Mouse (Mus musculus): ENCODE results near the gene Ube2q2. TPM values are rescaled to one million over a fixed set of nuclear protein-coding genes. Genes with fewer than 3 reads are reported as not detected.

Gene Ube2q2
- polyA plus RNA-seq, 1 experiment, result 72.4 TPM

- peak overlapping the region; percentile 10; the same call in 1 of the 2 replicates for H3K27ac ChIP-seq (ENCODE audit: insufficient read depth, low read length)
- peaks cover 1% of the 10 kb centered on the region for H3K4me1 ChIP-seq (ENCODE audit: control insufficient read depth, insufficient read depth, low read length)
- no peak for TF ChIP-seq CTCF (IDR thresholded peaks at IDR 0.05; ENCODE audit: low read depth, low read length)
- no peak for TF ChIP-seq POLR2A (IDR thresholded peaks at IDR 0.05; ENCODE audit: insufficient read depth, low read length)
- no peak for TF ChIP-seq EP300 (IDR thresholded peaks at IDR 0.05; ENCODE audit: insufficient read depth, low read depth, low read length)
- no peak overlapping the region for H3K9ac ChIP-seq (ENCODE audit: low read depth, poor library complexity, severe bottlenecking)
- no peaks in the 10 kb centered on the region for H3K36me3 ChIP-seq (ENCODE audit: control insufficient read depth, insufficient read depth, low read length, poor library complexity, severe bottlenecking)
- no peak overlapping the region for H3K4me3 ChIP-seq (ENCODE audit: low read depth, low read length)
- no peaks in the 10 kb centered on the region for H3K27me3 ChIP-seq (ENCODE audit: control insufficient read depth, insufficient read depth, low read length, poor library complexity, severe bottlenecking)
- no peaks in the 10 kb centered on the region for H3K9me3 ChIP-seq (replicated peaks; ENCODE audit: control insufficient read depth, insufficient read depth, low read length, poor library complexity, severe bottlenecking)
Observed at GRCm38 (mm10) chr9:55114752-55115151, 33.9 kb upstream of the Ube2q2 start.

GRCm38 (mm10) chr9:55117293-55118055 lies 31.2 kb upstream of the Ube2q2 start:
- H3K4me1 ChIP-seq (ENCODE audit: control insufficient read depth, insufficient read depth, low read length), result peaks cover 1% of the 10 kb centered on the region
- H3K27ac ChIP-seq (ENCODE audit: insufficient read depth, low read length), result no peak overlapping the region
- no peaks in the 10 kb centered on the region for H3K36me3 ChIP-seq (ENCODE audit: control insufficient read depth, insufficient read depth, low read length, poor library complexity, severe bottlenecking)
- no peaks in the 10 kb centered on the region for H3K9me3 ChIP-seq (replicated peaks; ENCODE audit: control insufficient read depth, insufficient read depth, low read length, poor library complexity, severe bottlenecking)
- H3K9ac ChIP-seq (ENCODE audit: low read depth, poor library complexity, severe bottlenecking), result no peak overlapping the region
- TF ChIP-seq POLR2A (IDR thresholded peaks at IDR 0.05; ENCODE audit: insufficient read depth, low read length) (no peak), CTCF (IDR thresholded peaks at IDR 0.05; ENCODE audit: low read depth, low read length) (no peak), EP300 (IDR thresholded peaks at IDR 0.05; ENCODE audit: insufficient read depth, low read depth, low read length) (no peak)
- H3K27me3 ChIP-seq (ENCODE audit: control insufficient read depth, insufficient read depth, low read length, poor library complexity, severe bottlenecking), result no peaks in the 10 kb centered on the region
- H3K4me3 ChIP-seq (ENCODE audit: low read depth, low read length), result no peak overlapping the region

- Histone ChIP-seq H3K4me1 (ENCODE audit: control insufficient read depth, insufficient read depth, low read length) (no peaks in the 10 kb centered on the region), H3K9ac (ENCODE audit: low read depth, poor library complexity, severe bottlenecking) (no peak overlapping the region), H3K27ac (ENCODE audit: insufficient read depth, low read length) (no peak overlapping the region), H3K27me3 (ENCODE audit: control insufficient read depth, insufficient read depth, low read length, poor library complexity, severe bottlenecking) (no peaks in the 10 kb centered on the region), H3K36me3 (ENCODE audit: control insufficient read depth, insufficient read depth, low read length, poor library complexity, severe bottlenecking) (no peaks in the 10 kb centered on the region), H3K4me3 (ENCODE audit: low read depth, low read length) (no peak overlapping the region), H3K9me3 (replicated peaks; ENCODE audit: control insufficient read depth, insufficient read depth, low read length, poor library complexity, severe bottlenecking) (no peaks in the 10 kb centered on the region)
- TF ChIP-seq EP300 (IDR thresholded peaks at IDR 0.05; ENCODE audit: insufficient read depth, low read depth, low read length), result no peak
- TF ChIP-seq CTCF (IDR thresholded peaks at IDR 0.05; ENCODE audit: low read depth, low read length), result no peak
- TF ChIP-seq POLR2A (IDR thresholded peaks at IDR 0.05; ENCODE audit: insufficient read depth, low read length), result no peak
Observed at GRCm38 (mm10) chr9:55122586-55122985, 26.1 kb upstream of the Ube2q2 start.

GRCm38 (mm10) chr9:55125735-55126134 lies 22.9 kb upstream of the Ube2q2 start:
- H3K27ac ChIP-seq (ENCODE audit: insufficient read depth, low read length), result no peak overlapping the region
- H3K9ac ChIP-seq (ENCODE audit: low read depth, poor library complexity, severe bottlenecking), result no peak overlapping the region
- no peak overlapping the region for H3K4me3 ChIP-seq (ENCODE audit: low read depth, low read length)
- no peaks in the 10 kb centered on the region for H3K4me1 ChIP-seq (ENCODE audit: control insufficient read depth, insufficient read depth, low read length)
- H3K9me3 ChIP-seq (replicated peaks; ENCODE audit: control insufficient read depth, insufficient read depth, low read length, poor library complexity, severe bottlenecking), result no peaks in the 10 kb centered on the region
- TF ChIP-seq CTCF (IDR thresholded peaks at IDR 0.05; ENCODE audit: low read depth, low read length) (no peak), POLR2A (IDR thresholded peaks at IDR 0.05; ENCODE audit: insufficient read depth, low read length) (no peak), EP300 (IDR thresholded peaks at IDR 0.05; ENCODE audit: insufficient read depth, low read depth, low read length) (no peak)
- no peaks in the 10 kb centered on the region for H3K36me3 ChIP-seq (ENCODE audit: control insufficient read depth, insufficient read depth, low read length, poor library complexity, severe bottlenecking)
- H3K27me3 ChIP-seq (ENCODE audit: control insufficient read depth, insufficient read depth, low read length, poor library complexity, severe bottlenecking), result no peaks in the 10 kb centered on the region

- no peak overlapping the region for H3K27ac ChIP-seq (ENCODE audit: insufficient read depth, low read length)
Observed at GRCm38 (mm10) chr9:55126295-55126694, 22.4 kb upstream of the Ube2q2 start.

GRCm38 (mm10) chr9:55131851-55132250 lies 16.8 kb upstream of the Ube2q2 start:
- Histone ChIP-seq H3K4me1 (ENCODE audit: control insufficient read depth, insufficient read depth, low read length) (peaks cover 5% of the 10 kb centered on the region), H3K4me3 (ENCODE audit: low read depth, low read length) (no peak overlapping the region), H3K36me3 (ENCODE audit: control insufficient read depth, insufficient read depth, low read length, poor library complexity, severe bottlenecking) (no peaks in the 10 kb centered on the region), H3K9ac (ENCODE audit: low read depth, poor library complexity, severe bottlenecking) (no peak overlapping the region), H3K27ac (ENCODE audit: insufficient read depth, low read length) (no peak overlapping the region), H3K9me3 (replicated peaks; ENCODE audit: control insufficient read depth, insufficient read depth, low read length, poor library complexity, severe bottlenecking) (no peaks in the 10 kb centered on the region), H3K27me3 (ENCODE audit: control insufficient read depth, insufficient read depth, low read length, poor library complexity, severe bottlenecking) (no peaks in the 10 kb centered on the region)
- TF ChIP-seq CTCF (IDR thresholded peaks at IDR 0.05; ENCODE audit: low read depth, low read length) (no peak), POLR2A (IDR thresholded peaks at IDR 0.05; ENCODE audit: insufficient read depth, low read length) (no peak), EP300 (IDR thresholded peaks at IDR 0.05; ENCODE audit: insufficient read depth, low read depth, low read length) (no peak)

More at GRCm38 (mm10) chr9:55126295-55126694, 22.4 kb upstream of the Ube2q2 start:
- Histone ChIP-seq H3K9me3 (replicated peaks; ENCODE audit: control insufficient read depth, insufficient read depth, low read length, poor library complexity, severe bottlenecking) (no peaks in the 10 kb centered on the region), H3K4me1 (ENCODE audit: control insufficient read depth, insufficient read depth, low read length) (no peaks in the 10 kb centered on the region), H3K4me3 (ENCODE audit: low read depth, low read length) (no peak overlapping the region), H3K27me3 (ENCODE audit: control insufficient read depth, insufficient read depth, low read length, poor library complexity, severe bottlenecking) (no peaks in the 10 kb centered on the region), H3K36me3 (ENCODE audit: control insufficient read depth, insufficient read depth, low read length, poor library complexity, severe bottlenecking) (no peaks in the 10 kb centered on the region), H3K9ac (ENCODE audit: low read depth, poor library complexity, severe bottlenecking) (no peak overlapping the region)
- no peak for TF ChIP-seq CTCF (IDR thresholded peaks at IDR 0.05; ENCODE audit: low read depth, low read length)
- no peak for TF ChIP-seq EP300 (IDR thresholded peaks at IDR 0.05; ENCODE audit: insufficient read depth, low read depth, low read length)
- no peak for TF ChIP-seq POLR2A (IDR thresholded peaks at IDR 0.05; ENCODE audit: insufficient read depth, low read length)
